Mouse (Mus musculus) lung, adult 18-20 months (tissue): Measurements from ENCODE around the gene Dlst.

ENCODE experiments used
- DNase-seq, 2 experiments: peaks; one replicate each; pipeline ENCODE4 v3.0.0; 2022; ENCODE audit warnings: mixed read lengths in 2 of 2

The Dlst gene

DNA sequence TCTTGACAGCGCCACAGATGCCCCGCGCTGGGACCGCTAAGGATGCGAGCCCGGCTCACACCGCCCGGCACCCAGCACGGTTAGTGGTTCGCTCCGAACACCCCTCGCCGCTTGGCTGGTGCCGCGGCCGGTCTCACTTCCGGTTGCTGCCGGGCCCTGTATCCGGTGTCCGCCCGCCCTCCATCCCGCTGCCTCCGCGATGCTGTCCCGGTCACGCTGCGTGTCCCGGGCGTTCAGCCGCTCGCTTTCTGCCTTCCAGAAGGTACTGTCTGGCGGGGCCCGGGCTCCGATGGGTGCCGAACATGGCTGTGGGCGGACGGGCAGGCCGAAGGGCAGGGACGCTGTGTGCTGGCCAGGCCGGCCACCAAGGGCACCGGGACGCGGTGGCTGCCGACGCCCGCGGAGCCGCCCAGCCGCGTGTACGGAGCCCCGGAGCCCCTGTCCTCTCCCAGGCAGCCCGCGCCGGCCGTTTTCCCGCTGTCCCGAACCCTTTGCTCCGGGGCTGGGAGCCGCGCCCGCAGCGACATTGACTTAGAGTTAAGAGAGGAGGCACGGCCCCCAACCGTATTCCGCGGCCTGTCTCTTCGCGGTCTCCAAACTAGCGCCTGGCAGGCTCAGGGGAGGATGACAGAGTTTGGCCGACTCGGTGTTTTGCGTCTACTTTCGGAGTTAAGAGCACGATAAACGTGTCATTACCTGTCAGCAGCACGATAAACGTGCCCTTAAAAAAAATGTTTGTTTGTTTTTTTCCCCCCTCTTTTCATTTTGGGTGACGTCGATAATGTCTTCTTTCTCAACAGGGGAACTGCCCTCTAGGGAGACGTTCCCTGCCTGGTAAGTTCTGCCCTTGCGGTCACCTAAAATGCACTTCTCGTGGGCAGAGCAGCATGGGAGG, at the start of gene Dlst, which contains the start of gene Prox2:
Gene Dlst (plus strand): TSS at position 136 of the 895 bp plus-strand sequence.
Gene Prox2 (minus strand): TSS at position 62 of the 895 bp plus-strand sequence.
- peak; percentile 87 for DNase-seq

DNA sequence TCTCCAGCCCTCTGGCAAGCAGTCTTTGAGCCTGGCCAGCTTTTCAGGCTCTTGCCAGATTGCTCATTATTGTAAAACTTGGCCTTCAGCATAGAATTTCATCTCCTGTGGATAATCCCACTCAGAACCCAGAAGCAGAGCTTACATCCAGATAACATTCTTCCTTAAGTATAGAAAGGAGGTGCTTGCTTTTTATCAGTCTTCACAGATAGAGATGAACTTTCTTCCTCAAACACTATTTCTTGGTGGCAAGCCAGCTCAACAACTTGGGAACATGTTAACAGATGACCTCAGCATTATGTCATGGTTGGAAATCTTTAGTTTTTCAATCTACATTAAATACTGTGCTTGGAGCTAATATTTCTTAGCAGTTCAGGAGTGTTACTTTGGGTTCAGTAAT, 39.6 kb upstream of the Dlst start:
- no peak for DNase-seq

DNA sequence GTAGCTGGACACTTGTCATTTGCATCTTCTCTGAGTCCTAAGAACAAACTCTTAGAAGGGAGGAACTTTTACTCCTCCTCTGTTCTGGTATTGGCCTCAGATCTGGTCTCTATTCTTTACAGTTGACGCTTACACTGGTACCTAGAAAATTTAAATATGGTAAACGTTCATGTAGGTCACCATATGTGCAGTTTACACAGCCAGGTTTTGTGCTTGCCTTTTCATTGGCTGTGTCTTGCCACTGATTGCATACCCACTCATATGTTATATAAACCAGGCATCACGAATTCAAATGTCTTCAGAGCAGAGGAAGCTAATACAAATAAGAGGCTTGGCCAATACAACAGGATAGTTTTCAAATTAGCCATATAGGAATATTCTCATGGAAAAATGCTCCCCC, 33.5 kb upstream of the Dlst start:
- no peak for DNase-seq

DNA sequence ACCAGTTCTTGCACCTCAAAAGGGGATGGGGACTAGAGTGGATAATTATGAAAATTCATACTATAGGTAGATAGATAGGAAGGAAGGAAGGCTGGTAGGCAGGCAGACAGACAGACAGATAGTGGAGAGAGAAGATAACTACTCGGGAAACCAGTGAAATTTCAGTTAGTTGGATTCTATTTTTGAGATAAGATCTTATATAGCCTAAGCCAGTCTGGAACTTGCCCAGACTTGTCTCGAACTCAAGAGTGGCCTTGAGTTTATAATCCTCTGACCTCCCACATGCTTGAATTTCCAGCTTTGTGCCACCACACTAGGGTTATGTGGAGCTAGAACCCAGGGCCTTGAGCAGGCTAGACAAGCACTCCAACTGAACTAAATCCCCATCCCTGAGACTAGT, 26.4 kb upstream of the Dlst start:
- no peak for DNase-seq

DNA sequence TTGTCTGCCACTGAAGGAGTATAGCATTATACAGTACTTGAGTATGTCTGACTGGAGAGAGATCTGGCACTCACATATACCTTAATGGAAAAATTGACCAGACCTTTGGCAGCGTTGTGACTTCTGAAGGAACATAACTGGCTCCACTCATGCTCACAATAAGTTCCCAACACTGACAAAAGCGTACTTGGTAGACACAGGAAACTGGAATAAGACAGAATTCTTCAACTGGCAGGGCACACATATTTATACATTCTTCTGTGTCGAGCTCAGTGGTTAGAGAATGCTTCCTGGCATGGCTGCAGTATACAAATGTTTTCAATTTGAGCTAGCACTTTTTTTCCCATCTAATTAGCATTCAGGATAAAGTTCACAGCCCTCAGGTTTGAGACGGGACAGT, 25.7 kb upstream of the Dlst start:
- DNase-seq: no peak

DNA sequence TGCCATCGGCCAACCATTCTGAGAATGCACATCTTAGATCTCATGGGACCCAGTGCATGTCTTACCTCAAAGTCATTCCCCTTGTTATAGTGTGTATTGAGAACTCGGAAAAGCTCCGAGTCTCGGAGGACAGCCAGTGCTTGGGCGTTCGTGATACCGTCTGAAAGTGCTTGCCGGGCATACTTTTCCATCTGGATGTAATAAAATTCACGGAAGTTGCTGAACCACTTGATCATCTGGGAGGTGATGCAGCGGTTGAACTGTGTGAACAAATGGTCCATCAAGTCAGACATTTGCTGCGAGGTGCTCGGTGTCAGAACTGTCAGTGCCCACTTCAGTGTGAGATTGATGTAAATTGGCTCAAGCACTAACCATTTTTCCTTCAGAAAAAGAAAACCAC, 22.8 kb upstream of the Dlst start:
- DNase-seq: no peak

DNA sequence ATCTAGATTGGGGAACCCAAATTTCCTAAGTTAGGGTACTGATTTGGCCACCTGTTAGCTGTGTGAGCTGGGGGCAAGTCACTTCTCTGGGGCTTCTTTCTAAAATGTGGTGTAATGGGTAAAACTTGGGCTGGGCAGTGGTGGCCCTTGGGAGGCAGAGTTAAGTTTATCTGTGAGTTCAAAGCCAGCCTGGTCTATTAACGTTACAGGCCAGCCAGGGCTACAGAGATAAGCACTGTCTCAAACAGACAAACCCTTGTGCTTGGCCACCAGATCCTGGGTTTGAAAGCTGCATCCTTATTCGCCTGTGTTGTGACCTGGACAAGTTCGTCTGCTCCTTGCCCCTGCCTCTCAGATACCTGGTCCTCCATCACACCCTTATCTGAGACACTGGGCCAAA, 19.4 kb upstream of the Dlst start:
- DNase-seq: no peak

DNA sequence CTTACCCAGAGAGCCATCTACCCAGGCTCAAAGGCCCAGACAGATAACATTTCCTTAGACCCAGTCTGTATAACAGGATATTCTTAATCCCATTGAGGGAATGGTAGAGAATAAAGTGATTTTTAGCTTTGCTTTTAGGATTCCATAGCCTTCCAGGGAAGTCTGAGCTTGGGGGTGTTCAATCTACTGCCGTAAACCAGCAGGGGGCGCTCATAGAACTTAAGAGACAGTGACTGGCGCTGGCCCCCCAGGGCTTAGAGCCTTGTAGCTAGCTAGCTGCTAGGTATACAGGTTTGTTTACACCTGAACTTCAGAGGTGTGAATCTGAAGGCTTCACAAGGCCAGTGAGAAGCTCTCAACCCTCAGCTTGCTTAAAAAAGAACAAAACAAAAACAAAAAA, 18.4 kb upstream of the Dlst start:
- DNase-seq: peak; percentile 49 to 75

DNA sequence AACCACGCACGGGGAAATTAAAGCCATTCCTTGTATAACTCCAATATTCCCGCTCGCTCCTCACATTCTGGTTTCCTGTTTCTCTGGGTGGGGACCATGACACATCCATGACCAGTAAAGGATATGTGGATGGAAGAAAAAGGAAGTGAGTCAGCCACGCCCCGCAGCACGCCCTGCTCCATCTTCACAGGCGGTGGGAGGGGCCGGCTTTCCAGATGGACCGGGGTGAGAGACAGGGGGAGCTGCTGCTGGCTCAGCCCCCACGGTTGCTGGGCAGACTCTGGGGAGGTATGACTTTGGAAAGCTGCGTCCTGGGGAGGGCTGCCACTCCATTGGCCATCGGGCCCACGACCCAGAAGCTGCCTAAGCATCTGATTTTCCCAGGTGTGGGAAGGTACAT, 16.6 kb upstream of the Dlst start:
- DNase-seq: peak; percentile 37 to 55

DNA sequence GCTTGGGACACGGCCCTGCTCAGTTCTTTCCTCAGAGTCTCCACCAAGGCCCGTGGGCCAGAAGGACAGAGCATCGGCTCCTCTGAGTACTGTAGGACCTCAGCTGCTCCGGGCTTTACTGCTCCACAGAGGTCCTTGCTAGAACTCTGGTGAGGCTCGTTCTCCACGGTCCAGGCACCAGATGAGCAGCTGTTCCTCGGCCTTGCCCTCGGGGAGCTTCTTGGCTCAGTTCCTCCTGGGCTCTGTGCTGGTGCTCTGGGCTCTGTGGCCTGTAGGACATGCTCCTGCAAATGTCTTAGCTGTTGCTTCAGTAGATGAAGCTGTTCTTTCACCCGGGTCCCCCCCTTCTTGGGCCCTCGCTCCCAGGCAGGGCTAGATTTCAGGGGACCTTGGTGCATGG, 15.9 kb upstream of the Dlst start:
- DNase-seq: no peak

DNA sequence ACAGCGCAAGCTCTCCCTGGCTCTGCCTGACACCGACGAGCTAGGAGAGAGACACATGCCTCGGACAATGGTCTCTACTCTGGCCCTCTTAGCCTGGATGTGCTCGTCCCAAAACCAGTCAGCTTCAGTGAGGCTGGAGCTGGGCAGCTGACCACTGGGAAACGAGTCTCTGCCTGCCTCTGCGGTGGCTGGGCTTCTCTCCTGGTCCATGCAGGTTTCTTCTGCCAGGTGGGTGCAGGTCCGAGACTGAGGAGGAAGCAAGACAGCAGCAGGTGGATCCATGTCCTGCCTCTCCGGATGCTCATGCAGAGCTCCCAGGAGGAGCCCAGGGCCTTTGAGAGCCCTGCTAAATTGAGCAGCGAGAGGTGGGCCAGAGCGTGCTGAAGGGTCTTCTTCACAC, 15.5 kb upstream of the Dlst start:
- DNase-seq: no peak

DNA sequence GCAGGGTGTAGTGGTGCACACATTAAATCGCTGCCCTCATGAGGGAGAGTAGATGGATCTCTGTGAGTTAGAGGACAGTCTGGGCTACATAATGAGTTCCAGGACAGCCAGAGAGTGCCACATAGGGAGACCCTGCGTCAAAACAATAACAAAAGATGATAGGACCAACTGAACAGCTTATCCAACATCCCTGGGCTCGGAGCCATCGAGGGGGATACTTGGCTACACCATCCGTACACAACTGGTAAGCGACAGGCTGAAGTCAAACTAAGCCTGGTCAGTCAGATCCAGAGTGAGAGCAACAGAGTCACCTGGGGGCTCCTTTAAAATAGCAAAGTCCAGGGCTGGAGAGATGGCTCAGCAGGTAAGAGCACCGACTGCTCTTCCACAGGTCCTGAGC, 14.8 kb upstream of the Dlst start:
- DNase-seq: no peak

DNA sequence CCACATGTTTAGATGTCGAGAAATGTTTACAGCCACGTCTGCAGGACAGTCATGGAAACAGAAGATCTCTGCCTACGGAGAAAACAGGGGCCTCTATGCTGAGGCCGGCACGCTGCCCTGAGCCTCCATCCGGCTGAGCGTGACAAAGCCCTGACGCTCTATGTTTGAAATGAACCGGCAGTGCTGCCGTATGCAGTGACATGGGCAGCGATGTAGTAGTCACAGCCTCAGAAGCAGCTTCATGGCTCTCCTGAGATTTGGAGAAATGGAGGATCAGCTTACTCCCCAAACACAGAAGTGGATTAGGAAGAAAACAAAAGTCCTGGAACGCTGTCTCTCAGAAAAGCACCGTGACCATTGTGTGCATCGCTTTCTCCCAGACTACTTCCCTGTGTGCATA, 9.6 kb upstream of the Dlst start:
- no peak for DNase-seq

DNA sequence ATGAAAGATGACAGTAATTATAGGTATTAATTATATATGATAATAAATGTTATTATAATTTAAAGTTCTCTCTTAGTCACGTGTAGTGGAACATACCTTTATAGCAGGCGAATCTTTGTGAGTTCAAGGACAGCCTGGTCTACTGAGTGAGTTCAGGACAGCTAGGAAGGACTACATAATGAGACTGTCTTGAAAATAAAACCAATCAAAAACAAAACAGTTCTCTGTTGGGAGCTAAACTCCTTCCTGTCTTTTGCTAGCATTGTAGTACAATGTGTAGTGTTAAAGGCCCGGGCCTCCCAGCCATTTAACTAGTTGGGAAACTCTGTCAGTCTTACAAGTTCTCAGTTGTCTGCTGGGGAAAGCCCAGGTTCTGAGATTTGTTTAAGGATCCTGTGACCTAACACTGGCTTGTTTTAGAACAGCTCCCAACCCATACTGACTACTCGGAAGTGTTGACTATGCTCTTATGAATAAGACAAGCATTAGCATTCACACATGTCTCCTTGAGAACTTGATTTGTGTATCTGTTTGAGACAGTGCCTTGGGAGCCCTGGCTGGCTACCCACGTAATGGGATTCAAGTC, 9.0 kb upstream of the Dlst start:
- DNase-seq: no peak

DNA sequence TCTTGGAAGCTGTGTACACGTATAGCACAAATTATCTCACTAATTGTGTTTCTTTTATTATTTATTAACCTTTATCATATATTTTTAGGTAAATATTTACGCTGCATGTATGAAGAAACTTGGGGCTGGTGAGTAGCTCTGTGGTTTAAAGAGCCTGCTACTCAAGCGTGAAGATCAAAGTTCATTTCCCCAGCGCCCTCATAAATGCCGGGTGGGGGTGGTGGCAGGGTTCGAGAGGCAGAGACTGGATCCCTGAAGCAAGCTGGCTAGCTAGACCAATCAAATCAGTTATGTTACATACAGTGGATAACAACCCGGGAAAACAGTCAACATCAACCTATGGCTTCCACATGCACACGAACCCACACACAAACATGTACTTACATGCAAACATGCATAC, 7.5 kb upstream of the Dlst start:
- no peak for DNase-seq

DNA sequence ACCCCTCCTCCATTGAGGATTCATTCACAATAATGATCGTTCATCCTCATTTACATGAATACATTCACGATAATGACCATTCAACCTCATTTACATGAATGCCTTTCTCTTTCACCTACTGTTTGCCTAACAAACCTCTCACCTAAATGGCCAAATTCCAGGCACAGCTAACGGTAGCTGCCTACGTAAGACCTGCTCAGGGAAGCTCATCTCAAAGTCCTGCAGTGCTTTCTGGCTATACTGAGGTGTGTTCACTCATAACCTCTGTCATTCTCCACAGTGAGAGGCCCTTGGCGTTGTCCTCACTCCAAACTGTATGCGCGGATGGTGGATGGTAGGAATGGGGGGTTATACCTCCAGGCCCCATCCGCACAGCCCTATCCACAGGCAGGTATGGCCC, 5.8 kb upstream of the Dlst start:
- DNase-seq: no peak

DNA sequence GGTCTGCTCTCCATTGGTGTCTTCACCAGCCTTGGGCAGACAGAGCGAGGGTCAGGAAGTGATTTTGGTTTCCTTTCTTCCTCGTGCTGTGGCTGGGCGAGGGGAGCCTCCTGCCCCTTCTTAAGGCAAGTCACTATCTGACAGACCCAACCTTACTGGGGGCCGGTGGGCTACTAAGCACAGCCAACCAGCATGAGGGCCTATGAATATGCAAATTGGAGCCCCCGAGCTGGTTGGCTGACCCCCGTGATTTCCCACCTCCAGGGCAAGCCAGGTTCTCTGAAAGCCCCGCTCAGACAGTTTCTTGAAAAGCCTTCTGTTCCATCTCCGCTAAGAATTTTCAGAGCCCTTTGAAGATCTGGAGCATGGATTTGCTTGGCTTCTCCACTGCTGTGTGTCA, 4.3 kb upstream of the Dlst start:
- DNase-seq: no peak

DNA sequence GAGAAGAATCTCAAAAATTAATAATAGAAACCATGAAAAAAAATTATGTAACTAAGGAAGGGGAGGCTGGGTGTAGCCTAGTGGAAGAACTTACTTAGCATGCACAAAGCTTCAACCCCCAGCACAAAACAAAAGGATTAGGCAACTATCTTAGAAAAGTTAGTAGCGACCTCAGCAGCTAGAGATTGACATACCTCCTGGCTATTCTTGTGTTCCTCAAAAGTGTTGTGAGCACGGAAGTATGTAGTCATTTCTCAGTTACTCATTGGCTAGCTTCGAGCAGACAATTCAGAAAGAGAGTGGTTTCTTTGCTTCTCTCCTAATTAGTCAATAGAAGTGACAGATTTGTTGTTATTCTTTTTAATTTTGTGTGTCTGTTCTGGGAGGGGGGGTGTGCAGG, 2.0 kb upstream of the Dlst start:
- DNase-seq: no peak

DNA sequence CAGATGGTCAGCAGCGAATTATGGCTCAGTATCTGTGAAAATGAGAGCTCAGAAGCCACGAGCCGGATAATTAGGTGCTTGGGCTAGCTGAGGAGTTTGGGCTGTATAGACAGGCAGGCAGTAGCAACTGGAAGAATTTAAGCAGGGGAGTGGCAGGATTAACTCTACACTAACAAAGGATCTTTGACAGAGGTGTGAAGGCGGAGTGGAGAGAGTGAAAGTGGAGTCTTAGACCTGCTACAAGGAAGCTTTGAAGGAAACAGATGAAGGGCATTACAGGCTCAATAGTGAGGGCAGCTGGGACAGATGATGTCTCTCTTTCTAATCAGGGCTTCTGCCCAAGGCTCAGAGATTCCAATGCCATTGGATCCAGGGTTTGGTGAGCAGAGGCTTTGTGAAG, 1.2 kb upstream of the Dlst start:
- DNase-seq: no peak

DNA sequence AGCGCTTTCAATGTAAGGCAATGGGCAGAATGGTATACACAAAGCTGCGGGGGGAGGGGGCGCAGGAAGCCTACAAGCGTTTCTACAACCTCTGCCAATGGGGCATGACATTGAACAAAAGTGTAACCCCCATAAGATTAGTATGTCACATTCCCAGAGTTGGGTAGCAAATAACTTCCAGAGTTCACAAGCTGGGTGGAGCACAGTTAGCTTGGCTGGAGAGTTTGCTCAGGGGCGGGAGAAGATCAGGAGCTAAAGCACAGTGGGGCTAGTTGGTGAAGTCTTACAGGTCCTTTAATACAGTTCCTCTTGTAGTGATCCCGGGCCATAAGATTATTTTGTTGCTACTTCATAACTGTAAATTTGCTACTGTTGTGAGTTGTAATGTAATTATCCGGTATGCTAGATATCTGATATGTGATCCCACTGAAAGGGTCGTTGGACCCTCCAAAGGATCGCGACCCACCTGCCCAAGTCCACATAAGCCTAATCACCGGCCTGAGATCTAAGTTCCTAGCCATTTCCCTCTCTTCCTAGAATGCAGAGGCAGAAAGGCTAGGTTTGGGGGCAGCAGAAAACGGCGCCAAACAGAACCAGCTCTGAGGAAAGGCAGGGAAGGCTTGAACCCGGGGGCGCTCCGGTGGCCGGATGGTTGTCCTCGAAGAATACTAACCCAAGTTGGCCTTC, 479 bp upstream of the Dlst start:
- peak in 1 of 2 experiments; percentile 24 for DNase-seq

DNA sequence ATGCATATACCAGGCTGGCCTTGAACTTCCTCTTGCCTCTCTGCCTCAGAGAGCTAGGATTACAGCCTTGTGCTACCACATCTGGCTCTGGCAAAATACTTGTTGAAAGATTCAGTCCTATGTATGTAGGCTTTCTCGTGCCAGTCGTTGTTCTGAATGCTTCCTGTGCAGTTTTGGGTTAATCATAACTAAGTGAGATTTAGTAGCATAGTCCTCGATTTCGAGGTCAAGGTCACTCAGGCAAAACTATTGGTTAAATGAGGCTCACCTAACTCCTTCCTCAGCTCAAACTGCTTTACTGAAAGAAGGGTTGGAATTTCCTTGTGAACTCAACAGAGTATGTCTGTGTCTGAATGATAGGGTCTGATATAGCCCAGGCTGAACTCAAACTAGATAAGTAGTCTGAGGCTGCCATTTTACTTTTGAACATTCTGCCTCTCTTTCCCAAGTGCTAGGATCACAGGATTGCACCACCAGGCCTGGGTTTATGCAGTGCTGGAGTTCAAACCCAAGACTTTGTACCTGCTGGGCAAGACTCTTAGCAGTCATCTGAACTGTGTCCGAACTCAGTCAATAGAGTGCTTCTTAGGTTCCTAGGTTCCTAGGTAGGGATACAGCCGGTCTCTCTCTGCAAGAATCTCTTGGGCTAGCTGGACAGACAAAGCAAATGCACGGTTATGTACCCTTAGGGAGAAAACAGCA, 2.1 kb downstream of the Dlst start:
- no peak for DNase-seq

DNA sequence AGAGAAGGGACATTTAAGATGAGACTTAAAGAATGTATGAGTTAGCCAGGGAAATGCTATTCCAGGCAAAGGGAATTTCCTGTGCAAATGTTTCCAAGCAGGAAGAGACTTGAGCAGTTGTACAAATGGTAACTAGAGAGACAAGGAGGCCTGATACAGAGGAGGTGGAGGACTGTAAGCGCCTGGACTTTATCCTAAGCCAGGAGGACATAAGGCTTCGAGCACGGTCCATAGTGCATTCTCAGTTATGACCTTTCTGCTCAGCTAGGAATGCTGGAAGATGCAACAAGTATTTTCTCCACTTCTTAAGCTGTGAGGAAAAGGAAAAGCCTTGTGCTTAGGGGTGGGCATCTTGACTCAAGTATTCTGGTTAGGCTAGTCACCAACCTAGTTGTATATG, 2.7 kb downstream of the Dlst start:
- no peak for DNase-seq

DNA sequence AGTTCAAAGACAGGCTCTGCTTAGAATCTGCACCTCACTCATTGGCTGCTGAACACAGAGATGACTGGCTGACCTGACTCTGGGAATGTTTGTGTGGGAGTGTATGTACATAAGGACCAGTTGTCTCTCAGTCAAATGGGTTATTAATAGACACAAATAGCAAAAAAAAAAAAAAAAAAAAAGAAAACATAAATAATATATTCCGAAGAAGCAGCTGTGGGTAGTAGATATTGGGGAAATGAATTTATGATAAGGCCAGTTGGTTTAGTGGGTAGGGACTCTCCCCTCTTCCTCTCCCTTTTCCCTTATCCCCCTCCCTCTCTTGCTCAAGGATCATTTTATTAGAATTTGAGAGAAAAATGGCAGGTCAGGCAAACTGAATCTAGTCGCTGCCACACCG, 3.3 kb downstream of the Dlst start:
- DNase-seq: no peak
